Mouse (Mus musculus) A20 (cell line): ENCODE measurements around the gene Lgals1.

ENCODE experiments used
- DNase-seq: peaks from one replicate; pipeline ENCODE4 v3.0.0-alpha.2; 2011; ENCODE audit warnings: low read depth, low spot score

The Lgals1 gene

GRCm38 (mm10) chr15:78908982-78909381 lies 17.5 kb upstream of the Lgals1 start:
- no peak for DNase-seq

DNA sequence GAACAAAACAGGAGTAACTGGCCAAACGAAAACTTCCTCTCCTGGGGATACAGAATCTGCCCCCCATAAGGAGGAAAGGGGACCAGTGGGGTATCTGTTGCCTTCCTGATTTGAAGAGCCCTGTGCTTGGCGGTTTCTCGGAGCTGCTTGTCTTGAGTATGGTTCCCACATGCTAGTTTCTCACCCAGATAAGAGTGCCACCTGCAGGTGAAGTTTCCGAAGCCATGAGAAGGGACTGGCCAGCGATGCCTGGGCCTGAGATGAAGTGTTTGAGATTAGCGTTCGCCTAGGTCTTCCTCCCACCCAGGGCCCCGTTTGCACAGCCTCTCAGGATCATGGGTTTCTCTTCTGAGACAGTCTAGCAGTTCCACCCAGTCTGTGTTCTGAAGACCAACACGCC lies 14.5 kb upstream of the Lgals1 start:
- peak; percentile 73 for DNase-seq

- peak; percentile 99 for DNase-seq
Observed at GRCm38 (mm10) chr15:78913632-78914090, 12.9 kb upstream of the Lgals1 start, which contains the start of gene Pdxp. Gene Pdxp (plus strand): TSS chr15:78913919.

DNA sequence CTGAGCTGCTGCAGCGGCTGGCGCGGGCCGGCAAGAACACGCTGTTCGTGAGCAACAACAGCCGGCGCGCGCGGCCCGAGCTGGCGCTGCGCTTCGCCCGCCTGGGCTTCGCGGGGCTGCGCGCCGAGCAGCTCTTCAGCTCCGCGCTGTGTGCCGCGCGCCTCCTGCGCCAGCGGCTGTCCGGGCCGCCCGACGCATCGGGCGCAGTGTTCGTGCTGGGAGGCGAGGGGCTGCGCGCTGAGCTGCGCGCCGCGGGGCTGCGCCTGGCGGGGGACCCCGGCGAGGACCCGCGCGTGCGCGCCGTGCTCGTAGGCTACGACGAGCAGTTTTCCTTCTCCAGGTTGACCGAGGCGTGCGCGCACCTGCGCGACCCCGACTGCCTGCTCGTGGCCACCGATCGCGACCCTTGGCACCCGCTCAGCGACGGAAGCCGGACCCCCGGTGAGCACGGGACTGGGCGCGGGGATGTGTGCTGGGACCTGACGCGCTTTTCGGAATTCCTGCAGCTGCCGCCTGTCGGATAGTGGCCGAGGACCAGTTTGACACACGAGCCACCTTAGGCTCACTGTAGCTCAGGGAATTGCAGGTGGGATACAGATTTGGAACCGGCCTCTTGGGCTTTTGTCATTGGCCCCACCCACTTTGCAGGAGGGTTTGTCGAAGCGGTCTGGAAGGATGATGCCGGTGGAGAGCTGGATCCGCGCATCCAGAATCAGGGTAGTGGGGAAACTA lies 12.3 kb upstream of the Lgals1 start:
- no peak for DNase-seq

GRCm38 (mm10) chr15:78914823-78915659 lies 11.5 kb upstream of the Lgals1 start:
- no peak for DNase-seq

DNA sequence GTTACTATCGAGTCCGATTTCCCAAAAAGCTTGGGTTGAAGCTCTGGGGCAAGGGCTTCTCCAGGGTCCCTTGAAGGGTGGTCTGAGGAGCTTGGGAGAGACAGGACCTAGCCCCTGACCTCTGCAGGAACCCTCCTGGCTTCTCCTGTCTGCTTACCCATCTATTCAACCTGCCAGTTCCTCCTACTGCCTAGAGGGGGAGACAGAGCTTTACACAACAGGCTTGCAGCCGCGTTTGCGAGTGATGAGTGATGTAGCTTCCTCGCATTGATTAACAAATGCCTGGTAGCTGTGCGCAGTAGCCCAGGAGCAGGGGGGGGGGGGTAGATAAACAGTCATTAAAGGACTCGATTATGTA lies 10.9 kb upstream of the Lgals1 start:
- peak; percentile 87 for DNase-seq

GRCm38 (mm10) chr15:78916052-78916826 lies 10.3 kb upstream of the Lgals1 start:
- no peak for DNase-seq

GRCm38 (mm10) chr15:78918126-78918525 lies 8.4 kb upstream of the Lgals1 start:
- DNase-seq: no peak

DNA sequence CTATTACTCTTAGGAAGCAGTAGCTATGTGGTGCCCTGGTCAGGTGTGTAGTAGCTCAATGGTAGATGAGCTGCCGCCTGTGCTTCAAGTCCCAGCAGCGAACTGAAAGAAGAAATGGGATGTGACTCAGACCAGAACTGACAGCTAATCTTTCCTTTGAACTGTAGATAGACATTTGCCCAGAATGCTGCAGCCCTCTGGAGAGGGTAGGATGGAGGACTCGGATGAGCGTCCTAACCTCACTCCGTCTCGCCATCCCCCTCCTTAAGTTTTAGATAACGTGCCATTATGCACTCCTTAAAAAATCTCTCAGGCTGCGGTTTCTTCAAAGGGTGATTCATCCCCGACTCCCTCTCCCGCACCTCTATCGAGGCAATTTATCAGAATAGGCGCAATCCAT lies 6.6 kb upstream of the Lgals1 start:
- DNase-seq: peak; percentile 46

GRCm38 (mm10) chr15:78922700-78923099 lies 3.8 kb upstream of the Lgals1 start:
- no peak for DNase-seq

GRCm38 (mm10) chr15:78923585-78923984 lies 2.9 kb upstream of the Lgals1 start:
- DNase-seq: no peak

DNA sequence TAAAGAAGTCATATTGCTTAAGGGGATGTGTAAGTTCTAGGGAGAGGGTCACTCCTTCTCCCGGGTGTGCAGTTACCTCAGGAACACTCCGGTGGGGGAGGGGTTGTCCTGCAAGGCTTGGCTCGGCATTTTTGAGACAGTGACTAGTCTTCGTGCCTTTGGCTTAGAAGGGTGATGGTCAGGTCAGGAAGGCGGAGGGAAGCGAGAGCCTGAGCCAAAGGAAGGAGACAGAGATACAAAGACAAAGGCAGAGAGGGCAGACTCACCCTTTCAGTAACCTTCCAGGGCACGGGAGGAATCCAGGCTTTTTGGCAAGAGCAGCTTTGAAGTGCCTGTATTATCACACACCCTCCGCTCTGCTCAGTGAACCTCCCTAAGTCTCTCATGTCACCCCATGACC lies 1.4 kb upstream of the Lgals1 start:
- DNase-seq: no peak

- no peak for DNase-seq
Observed at GRCm38 (mm10) chr15:78927021-78927787, 679 bp downstream of the Lgals1 start.

DNA sequence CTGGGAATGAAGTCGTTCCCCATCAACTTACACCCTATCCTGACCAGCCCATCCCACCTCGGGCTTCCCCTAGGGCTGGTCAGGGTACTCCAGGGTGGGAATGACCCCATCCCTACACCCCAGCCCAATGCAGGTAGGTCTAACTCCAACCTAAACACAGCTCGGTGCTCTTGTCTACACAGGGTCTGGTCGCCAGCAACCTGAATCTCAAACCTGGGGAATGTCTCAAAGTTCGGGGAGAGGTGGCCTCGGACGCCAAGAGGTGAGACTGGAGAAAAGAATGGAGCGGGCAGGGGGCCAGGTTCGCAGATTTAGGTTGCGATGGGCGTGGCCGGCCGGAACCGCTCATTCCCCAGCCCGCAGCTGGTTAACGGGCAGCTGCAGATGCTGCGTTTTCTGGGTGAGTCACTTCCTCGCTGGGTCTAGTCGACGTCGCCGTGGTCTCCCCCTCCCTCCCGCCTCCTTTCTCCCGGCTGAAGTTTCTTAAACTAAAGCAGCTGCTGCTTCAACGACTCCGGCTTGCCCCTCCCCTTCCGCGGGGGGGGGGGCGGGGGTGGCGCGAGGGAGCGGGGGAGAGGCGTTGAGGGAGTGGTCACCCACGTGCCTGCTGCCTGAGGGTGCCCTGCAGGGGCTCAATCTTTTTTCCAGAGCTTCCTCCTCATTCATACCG lies 1.4 kb downstream of the Lgals1 start:
- peak; percentile 95 for DNase-seq

GRCm38 (mm10) chr15:78928539-78928938 lies 2.0 kb downstream of the Lgals1 start:
- DNase-seq: peak; percentile 45

DNA sequence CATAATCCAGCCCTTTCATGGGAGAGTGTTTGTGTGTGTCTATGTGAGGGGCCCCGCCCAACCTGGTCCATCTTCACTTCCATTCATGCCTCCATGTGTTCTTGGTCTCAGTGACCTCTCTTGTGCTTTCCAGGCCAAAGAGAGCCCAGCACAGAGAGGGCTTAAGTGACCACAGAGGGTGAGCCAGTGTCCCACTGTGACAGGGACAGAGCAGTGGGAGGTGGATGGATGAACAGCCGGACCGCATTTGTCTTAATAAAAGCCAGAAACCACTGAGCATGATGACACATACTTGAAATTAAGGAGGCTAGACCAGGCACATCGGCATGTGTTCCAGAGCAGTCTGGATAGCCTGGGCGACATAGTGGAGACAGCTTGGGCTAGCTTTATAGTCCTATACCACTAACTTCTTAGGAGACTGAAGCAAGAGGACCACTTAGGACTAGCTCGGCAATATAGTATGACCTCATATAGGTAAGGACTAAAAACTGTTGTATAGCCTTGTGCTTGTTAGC lies 3.7 kb downstream of the Lgals1 start:
- no peak for DNase-seq

DNA sequence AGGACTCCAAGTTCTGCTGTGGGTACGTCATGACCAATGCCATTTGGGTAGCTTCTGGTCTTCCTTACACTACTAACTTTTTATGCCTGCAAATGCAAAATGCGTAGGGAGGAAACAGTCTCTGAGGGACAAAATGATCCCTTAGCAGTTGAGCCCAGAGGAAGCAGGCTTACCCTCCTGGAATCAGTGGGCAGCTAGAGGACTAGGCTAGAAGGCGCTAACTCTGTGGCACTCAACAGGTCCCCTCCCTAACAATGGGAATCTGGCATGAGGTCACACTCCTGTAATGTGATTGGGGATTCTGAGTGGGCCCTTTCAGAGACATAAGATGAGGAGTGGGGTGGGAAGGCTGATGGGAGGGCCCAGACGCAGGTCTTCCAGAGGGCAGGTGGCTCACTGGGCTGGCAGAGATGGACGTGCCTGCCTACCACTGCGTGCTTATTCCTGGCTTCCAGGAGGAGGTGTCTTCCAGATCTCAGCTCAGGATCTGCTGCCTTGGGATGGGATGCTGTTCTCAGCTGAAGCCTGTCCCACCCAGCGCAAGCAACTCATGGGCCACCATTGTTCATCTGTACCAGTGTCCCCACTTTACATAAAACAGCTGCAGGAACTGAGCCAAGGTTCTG lies 4.4 kb downstream of the Lgals1 start:
- DNase-seq: no peak

GRCm38 (mm10) chr15:78931577-78931976 lies 5.1 kb downstream of the Lgals1 start:
- DNase-seq: peak; percentile 81

- peak; percentile 96 for DNase-seq
Observed at GRCm38 (mm10) chr15:78934784-78935320, 8.3 kb downstream of the Lgals1 start, which contains the start of gene Nol12. Gene Nol12 (plus strand): TSS chr15:78934933.

DNA sequence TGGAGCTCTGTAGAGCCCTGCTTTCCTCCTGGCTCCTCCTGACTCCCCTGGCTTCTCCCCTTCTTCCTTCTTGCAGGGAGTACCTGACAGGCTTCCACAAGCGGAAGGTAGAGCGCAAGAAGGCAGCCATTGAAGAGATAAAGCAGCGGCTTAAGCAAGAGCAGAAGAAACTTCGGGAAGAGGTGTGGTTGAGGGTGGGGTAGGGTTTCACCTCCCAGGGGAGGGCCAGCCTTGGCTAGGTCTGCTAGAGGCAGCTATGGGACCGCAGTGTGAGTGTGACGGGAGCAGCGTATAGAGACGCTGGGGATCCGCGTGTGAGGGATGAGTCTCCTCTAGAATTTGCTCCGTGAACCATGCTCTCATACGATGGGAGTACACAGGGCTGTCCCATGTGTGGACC lies 9.9 kb downstream of the Lgals1 start:
- no peak for DNase-seq
